In genomic region chr6:85237001-85237400, GRCm38 (mm10) we compare ENCODE assay signal across 10 mouse cellular contexts. TPM values are rescaled to one million over a fixed set of nuclear protein-coding genes. Genes with fewer than 3 reads are reported as not detected.
DNase-seq lines count a peak whose midpoint lies in the region; ATAC-seq and TF ChIP-seq lines count a peak whose summit lies in the region.
"Had no signal": no experiment of that assay in that cellular context is flagged by ENCODE, and none has a peak within 500 bp of the region (broad histone marks: within the 10 kb centered on the region; RNA-seq: fewer than 3 reads in every experiment).

No protein-coding gene starts in this region.

- TF ChIP-seq POLR2A in kidney, adult 2 months (IDR thresholded peaks at IDR 0.05; ENCODE audit: low read depth, low read length), result no peak

- H3K9me3 ChIP-seq in kidney, embryonic 15.5 days (replicated peaks), result no peaks in the 10 kb centered on the region
- no peaks in the 10 kb centered on the region for H3K9me3 ChIP-seq in E14TG2a.4 (ENCODE audit: low read length)
- no peaks in the 10 kb centered on the region for H3K9me3 ChIP-seq in embryonic facial prominence, embryonic 11.5 days (replicated peaks; ENCODE audit: control insufficient read depth, low read length)

- no peaks in the 10 kb centered on the region for H3K27me3 ChIP-seq in kidney, adult 2 months (replicated peaks; ENCODE audit: control insufficient read depth, insufficient read depth, low read length)
- H3K27me3 ChIP-seq in kidney, embryonic 15.5 days, result no peaks in the 10 kb centered on the region
- no peaks in the 10 kb centered on the region for H3K27me3 ChIP-seq in E14TG2a.4 (ENCODE audit: insufficient read depth, low read length)
- no peaks in the 10 kb centered on the region for H3K27me3 ChIP-seq in embryonic facial prominence, embryonic 11.5 days (ENCODE audit: control insufficient read depth, insufficient read depth, low read length)

- WGBS in kidney, adult 2 months, result 56% methylated on average over 5 of the region's 5 CpGs
- whole genome bisulfite sequencing in kidney, embryonic 15.5 days, result 41% methylated on average over 5 of the region's 5 CpGs
- WGBS in embryonic facial prominence, embryonic 11.5 days, result 49% methylated on average over 5 of the region's 5 CpGs

- DNase-seq in adrenal gland, adult 2 months, result peak; percentile 35
- DNase-seq in adrenal gland, adult 18-20 months (ENCODE audit: low spot score in 2 of 2), result no peak
- DNase-seq in kidney, adult 2 months, result peak; percentile 52
- DNase-seq in embryonic facial prominence, embryonic 11.5 days (ENCODE audit: low spot score), result peak; percentile 41
- DNase-seq in retina, embryonic 14.5 days (ENCODE audit: low spot score), result peak; percentile 60

- no peaks in the 10 kb centered on the region for H3K36me3 ChIP-seq in kidney, adult 2 months (ENCODE audit: control insufficient read depth, insufficient read depth, low read length)
- no peaks in the 10 kb centered on the region for H3K36me3 ChIP-seq in kidney, embryonic 15.5 days
- no peaks in the 10 kb centered on the region for H3K36me3 ChIP-seq in E14TG2a.4 (ENCODE audit: insufficient read depth, low read length)
- no peaks in the 10 kb centered on the region for H3K36me3 ChIP-seq in embryonic facial prominence, embryonic 11.5 days (replicated peaks; ENCODE audit: control insufficient read depth, insufficient read depth, low read depth, low read length)

- no peak overlapping the region for H3K27ac ChIP-seq in kidney, adult 2 months (ENCODE audit: insufficient read depth, low read depth, low read length)
- H3K27ac ChIP-seq in kidney, embryonic 15.5 days, result no peak overlapping the region
- no peak overlapping the region for H3K27ac ChIP-seq in embryonic facial prominence, embryonic 11.5 days (replicated peaks; ENCODE audit: low read depth, low read length)

- peak; percentile 63 for TF ChIP-seq CTCF in kidney, adult 2 months (conservative IDR thresholded peaks at IDR 0.05; ENCODE audit: insufficient read depth, insufficient read length, low read depth, low read length)
- peak; percentile 91 for TF ChIP-seq CTCF in E14TG2a.4 (conservative IDR thresholded peaks at IDR 0.05; ENCODE audit: low read length)

- H3K4me3 ChIP-seq in kidney, adult 2 months (ENCODE audit: insufficient read depth, low read depth, low read length), result no peak overlapping the region
- H3K4me3 ChIP-seq in kidney, embryonic 15.5 days (replicated peaks), result no peak overlapping the region
- H3K4me3 ChIP-seq in E14TG2a.4 (replicated peaks; ENCODE audit: low read length), result 0 out of 2 replicates have a peak overlapping the region, but pooled peaks have one; percentile 5
- no peak overlapping the region for H3K4me3 ChIP-seq in embryonic facial prominence, embryonic 11.5 days (ENCODE audit: low read depth, low read length)
- H3K4me3 ChIP-seq: erythroblast, embryonic 14.5 days had no signal

- H3K9ac ChIP-seq in kidney, embryonic 15.5 days, result no peak overlapping the region
- H3K9ac ChIP-seq in embryonic facial prominence, embryonic 11.5 days (replicated peaks; ENCODE audit: low read length), result no peak overlapping the region

- no peaks in the 10 kb centered on the region for H3K4me1 ChIP-seq in kidney, adult 2 months (ENCODE audit: control insufficient read depth, insufficient read depth, low read length)
- peaks cover 26% of the 10 kb centered on the region for H3K4me1 ChIP-seq in kidney, embryonic 15.5 days
- peaks cover 70% of the 10 kb centered on the region for H3K4me1 ChIP-seq in E14TG2a.4 (replicated peaks; ENCODE audit: low read depth, low read length)
- no peaks in the 10 kb centered on the region; the same call in none of the 2 replicates for H3K4me1 ChIP-seq in embryonic facial prominence, embryonic 11.5 days (ENCODE audit: control insufficient read depth, insufficient read depth, low read length)

- no peak for ATAC-seq in kidney, embryonic 15.5 days (replicated peaks; ENCODE audit: low FRiP score)
- ATAC-seq in embryonic facial prominence, embryonic 11.5 days (replicated peaks; ENCODE audit: insufficient number of reproducible peaks, low FRiP score, low TSS enrichment, low read depth), result no peak
- no peak for ATAC-seq in inflammation-experienced regulatory T-cells, adult 6 months

- no peak overlapping the region for H3K4me2 ChIP-seq in kidney, embryonic 15.5 days
- no peak overlapping the region for H3K4me2 ChIP-seq in embryonic facial prominence, embryonic 11.5 days (ENCODE audit: low read depth, low read length)

RNA-seq across cellular contexts. Expression of gene Emx1, which starts 49.8 kb away (rescaled TPM):
- not detected for total RNA-seq in adrenal gland, adult 2 months (2021)
- polyA plus RNA-seq in adrenal gland, adult 2 months (2012; rRNA removed), result not detected in 2 replicates
- not detected for total RNA-seq in adrenal gland, adult 18-20 months (2021)
- polyA plus RNA-seq in kidney, adult 2 months (2012; rRNA removed), result 62.8 and 79.7 TPM in 2 replicates
- 12.1 and 12.9 TPM in 2 replicates for polyA plus RNA-seq in kidney, embryonic 15.5 days (2015; fragmentation: Nextera tagmentation; extraction: Ambion mirVana)
- 0.56 and 0.88 TPM in 2 replicates for polyA plus RNA-seq in embryonic facial prominence, embryonic 11.5 days (2014; fragmentation: Nextera tagmentation; extraction: Ambion mirVana)
- polyA plus RNA-seq in inflammation-experienced regulatory T-cells, adult 6 months (2017; shearing (Covaris generic)), result not detected
- polyA plus RNA-seq: C2C12; erythroblast, embryonic 14.5 days had no signal

Comparison
In these comparisons a context has a peak if more than half of its experiments do, and no peak if none do; other contexts are left out.
1. DNase-seq: peak in adrenal gland, adult 2 months (single experiment), kidney, adult 2 months (single experiment), embryonic facial prominence, embryonic 11.5 days (single experiment) and retina, embryonic 14.5 days (single experiment); none in adrenal gland, adult 18-20 months (0 of 2).